Mouse (Mus musculus) myocyte (in vitro differentiated cells): ENCODE measurements at regions not wholly inside any gene's neighbourhood (a gene's known extent, or its start where the extent isn't known, plus 50 kb on each side); places are given as distances from the start of the nearest gene placed in this dataset.

Source experiments
- H3K27me3 ChIP-seq: one replicate; pipeline ENCODE4 v1.6.1; 2011; ENCODE audit not compliant: control insufficient read depth, insufficient read depth, insufficient read length
- H3K36me3 ChIP-seq: one replicate; pipeline ENCODE4 v1.6.1; 2011; ENCODE audit not compliant: control insufficient read depth, insufficient read depth
- H3K4me2 ChIP-seq: one replicate; pipeline ENCODE4 v1.6.1; 2011; ENCODE audit warnings: low read depth, control low read depth
- H3K4me3 ChIP-seq: one replicate; pipeline ENCODE4 v1.5.1; 2011; ENCODE audit warnings: mild to moderate bottlenecking, control low read depth, moderate library complexity
- H3K79me2 ChIP-seq: one replicate; pipeline ENCODE4 v1.6.1; 2011; ENCODE audit not compliant: control insufficient read depth, insufficient read depth
- H3ac ChIP-seq: one replicate; pipeline ENCODE4 v1.6.1; 2011; ENCODE audit not compliant: control insufficient read depth, insufficient read length
- CEBPB ChIP-seq: IDR thresholded peaks from 2 replicates; pipeline ENCODE4 v1.6.1; 2011; ENCODE audit warnings: mild to moderate bottlenecking, moderate library complexity; ENCODE audit not compliant: poor library complexity, insufficient read depth, severe bottlenecking
- E2F4 ChIP-seq: IDR thresholded peaks from one replicate; pipeline ENCODE4 v1.6.1; 2011; ENCODE audit warnings: mild to moderate bottlenecking, control low read depth, moderate library complexity; ENCODE audit not compliant: insufficient read depth
- MAX ChIP-seq: IDR thresholded peaks from one replicate; pipeline ENCODE4 v1.6.1; 2011; ENCODE audit warnings: low read depth, mild to moderate bottlenecking, control low read depth
- MYOD1 ChIP-seq, 3 experiments: IDR thresholded peaks; one replicate each; pipeline ENCODE4 v1.6.1; 2011; ENCODE audit warnings: control low read depth in 2 of 3, low read depth in 2 of 3, mild to moderate bottlenecking in 2 of 3, moderate library complexity in 1 of 3; ENCODE audit not compliant: insufficient read length in 2 of 3, control insufficient read depth in 1 of 3
- MYOG ChIP-seq, 3 experiments: IDR thresholded peaks; one replicate each; pipeline ENCODE4 v1.6.1; 2011; ENCODE audit warnings: control low read depth in 2 of 3, low read depth in 2 of 3, mild to moderate bottlenecking in 2 of 3; ENCODE audit not compliant: insufficient read length in 2 of 3, control insufficient read depth in 1 of 3, insufficient read depth in 1 of 3
- POLR2A ChIP-seq: IDR thresholded peaks from one replicate; pipeline ENCODE4 v1.6.1; 2011; ENCODE audit warnings: low read depth, mild to moderate bottlenecking, control low read depth, moderate library complexity; ENCODE audit not compliant: insufficient read length
- POLR2AphosphoS2 ChIP-seq: IDR thresholded peaks from one replicate; pipeline ENCODE4 v1.6.1; 2011; ENCODE audit warnings: low read depth, control low read depth; ENCODE audit not compliant: insufficient read length
- REST ChIP-seq: IDR thresholded peaks from one replicate; pipeline ENCODE4 v1.6.1; 2011; ENCODE audit warnings: mild to moderate bottlenecking, control low read depth, moderate library complexity; ENCODE audit not compliant: insufficient read depth, insufficient read length
- SRF ChIP-seq: IDR thresholded peaks from one replicate; pipeline ENCODE4 v1.6.1; 2011; ENCODE audit warnings: low read depth; ENCODE audit not compliant: control insufficient read depth, insufficient read length
- TCF12 ChIP-seq: IDR thresholded peaks from one replicate; pipeline ENCODE4 v1.6.1; 2011; ENCODE audit warnings: mild to moderate bottlenecking, control low read depth; ENCODE audit not compliant: poor library complexity, insufficient read depth, severe bottlenecking
- TCF3 ChIP-seq: IDR thresholded peaks from one replicate; pipeline ENCODE4 v1.6.1; 2011; ENCODE audit warnings: low read depth, control low read depth; ENCODE audit not compliant: insufficient read length
- USF1 ChIP-seq: IDR thresholded peaks from one replicate; pipeline ENCODE4 v1.6.1; 2011; ENCODE audit warnings: low read depth, mild to moderate bottlenecking, control low read depth, moderate library complexity

GRCm38 (mm10) chr19:27021930-27022329 is 136.2 kb downstream of the Gm815 start:
- no peak for TF ChIP-seq POLR2AphosphoS2
- no peak for TF ChIP-seq SRF
- no peak for TF ChIP-seq USF1
- TF ChIP-seq MAX = no peak
- no peak for TF ChIP-seq CEBPB
- no peak for TF ChIP-seq E2F4
- Histone ChIP-seq H3K79me2 (no peaks in the 10 kb centered on the region), H3K4me3 (no peak overlapping the region), H3K4me2 (no peak overlapping the region), H3K27me3 (no peaks in the 10 kb centered on the region), H3K36me3 (no peaks in the 10 kb centered on the region), H3ac (no peak overlapping the region)

GRCm38 (mm10) chr19:27022917-27023316 is 137.2 kb downstream of the Gm815 start:
- no peaks in the 10 kb centered on the region for H3K79me2 ChIP-seq
- H3K4me3 ChIP-seq = no peak overlapping the region
- TF ChIP-seq REST = no peak
- TF ChIP-seq MAX = no peak
- TF ChIP-seq POLR2A = no peak
- no peak for TF ChIP-seq MYOD1 (IDR thresholded peaks at IDR 0.05; ENCODE audit: control insufficient read depth in 1 of 3, insufficient read length in 2 of 3, low read depth in 2 of 3)
- TF ChIP-seq TCF12 = no peak
- TF ChIP-seq CEBPB = no peak
- no peak for TF ChIP-seq SRF
- TF ChIP-seq TCF3 = no peak
- TF ChIP-seq MYOG (IDR thresholded peaks at IDR 0.05; ENCODE audit: control insufficient read depth in 1 of 3, insufficient read depth in 1 of 3, insufficient read length in 2 of 3, low read depth in 2 of 3) = no peak
- H3K4me2 ChIP-seq = no peak overlapping the region
- no peaks in the 10 kb centered on the region for H3K27me3 ChIP-seq
- no peaks in the 10 kb centered on the region for H3K36me3 ChIP-seq
- no peak overlapping the region for H3ac ChIP-seq

GRCm38 (mm10) chr19:27028834-27029233 is 143.2 kb downstream of the Gm815 start:
- TF ChIP-seq MAX (no peak), E2F4 (no peak)
- Histone ChIP-seq H3K36me3 (no peaks in the 10 kb centered on the region), H3K27me3 (no peaks in the 10 kb centered on the region), H3ac (no peak overlapping the region), H3K4me3 (no peak overlapping the region), H3K79me2 (no peaks in the 10 kb centered on the region), H3K4me2 (no peak overlapping the region)

- no peaks in the 10 kb centered on the region for H3K79me2 ChIP-seq
These were observed 145.5 kb downstream of the Gm815 start for GRCm38 (mm10) chr19:27031030-27031700.

GRCm38 (mm10) chr19:27032621-27033020 is 146.9 kb downstream of the Gm815 start:
- H3K4me2 ChIP-seq = no peak overlapping the region

More at GRCm38 (mm10) chr19:27031030-27031700, 145.5 kb downstream of the Gm815 start:
- H3K4me3 ChIP-seq = no peak overlapping the region
- H3ac ChIP-seq = no peak overlapping the region
- H3K4me2 ChIP-seq = no peak overlapping the region
- H3K36me3 ChIP-seq = no peaks in the 10 kb centered on the region
- TF ChIP-seq E2F4 (no peak), MAX (no peak), USF1 (no peak), MYOG (IDR thresholded peaks at IDR 0.05; ENCODE audit: control insufficient read depth in 1 of 3, insufficient read depth in 1 of 3, insufficient read length in 2 of 3, low read depth in 2 of 3) (no peak), TCF3 (no peak), TCF12 (no peak), CEBPB (no peak), REST (no peak), MYOD1 (IDR thresholded peaks at IDR 0.05; ENCODE audit: control insufficient read depth in 1 of 3, insufficient read length in 2 of 3, low read depth in 2 of 3) (no peak), SRF (no peak), POLR2A (no peak)
- H3K27me3 ChIP-seq = no peaks in the 10 kb centered on the region

More at GRCm38 (mm10) chr19:27032621-27033020, 146.9 kb downstream of the Gm815 start:
- TF ChIP-seq REST (no peak), USF1 (no peak), MAX (no peak), POLR2A (no peak), POLR2AphosphoS2 (no peak), SRF (no peak), TCF3 (no peak), MYOG (IDR thresholded peaks at IDR 0.05; ENCODE audit: control insufficient read depth in 1 of 3, insufficient read depth in 1 of 3, insufficient read length in 2 of 3, low read depth in 2 of 3) (no peak), TCF12 (no peak), E2F4 (no peak)
- Histone ChIP-seq H3K4me3 (no peak overlapping the region), H3K79me2 (no peaks in the 10 kb centered on the region), H3ac (no peak overlapping the region), H3K36me3 (no peaks in the 10 kb centered on the region), H3K27me3 (no peaks in the 10 kb centered on the region)
